ENCODE assay signal across 16 mouse cellular contexts in genomic region chr16:96498951-96499350, GRCm38 (mm10). TPM values are rescaled to one million over a fixed set of nuclear protein-coding genes. Genes with fewer than 3 reads are reported as not detected.
DNase-seq lines count a peak whose midpoint lies in the region; ATAC-seq lines count a peak whose summit lies in the region.
"Had no signal": no experiment of that assay in that cellular context is flagged by ENCODE, and none has a peak within 500 bp of the region (broad histone marks: within the 10 kb centered on the region; RNA-seq: fewer than 3 reads in every experiment).

No protein-coding gene starts in this region.

- intact Hi-C loops in left cerebral cortex, postnatal 14 days (cut with DNase I) = no loop called here

- H3K9me3 ChIP-seq in midbrain, embryonic 14.5 days (ENCODE audit: control insufficient read depth, low read length) = no peaks in the 10 kb centered on the region
- no peaks in the 10 kb centered on the region for H3K9me3 ChIP-seq in midbrain, embryonic 10.5 days (replicated peaks)
- no peaks in the 10 kb centered on the region for H3K9me3 ChIP-seq in hindbrain, embryonic 15.5 days
- no peaks in the 10 kb centered on the region for H3K9me3 ChIP-seq in limb, embryonic 10.5 days (replicated peaks)
- H3K9me3 ChIP-seq: embryonic facial prominence, embryonic 15.5 days; heart, embryonic 10.5 days; liver, embryonic 12.5 days had no signal

- H3K4me1 ChIP-seq in midbrain, embryonic 14.5 days (ENCODE audit: control insufficient read depth, insufficient read depth, low read length) = 0 out of 2 replicates have a peak, but pooled peaks cover 6% of the 10 kb centered on the region
- H3K4me1 ChIP-seq in midbrain, embryonic 10.5 days = peaks cover 33% of the 10 kb centered on the region
- peaks cover 34% of the 10 kb centered on the region for H3K4me1 ChIP-seq in hindbrain, embryonic 15.5 days (replicated peaks)
- H3K4me1 ChIP-seq in limb, embryonic 10.5 days = 0 out of 2 replicates have a peak, but pooled peaks cover 4% of the 10 kb centered on the region
- H3K4me1 ChIP-seq: embryonic facial prominence, embryonic 15.5 days; liver, embryonic 12.5 days had no signal

- H3K4me3 ChIP-seq in midbrain, embryonic 14.5 days (replicated peaks; ENCODE audit: low read depth, low read length) = no peak overlapping the region
- H3K4me3 ChIP-seq in midbrain, embryonic 10.5 days = no peak overlapping the region
- H3K4me3 ChIP-seq in hindbrain, embryonic 15.5 days = no peak overlapping the region
- no peak overlapping the region for H3K4me3 ChIP-seq in limb, embryonic 10.5 days
- H3K4me3 ChIP-seq: embryonic facial prominence, embryonic 15.5 days; heart, embryonic 10.5 days; liver, embryonic 12.5 days had no signal

- peak overlapping the region; percentile 38; the same call in 1 of the 2 replicates for H3K27ac ChIP-seq in midbrain, embryonic 14.5 days (replicated peaks; ENCODE audit: low read depth, low read length)
- H3K27ac ChIP-seq in midbrain, embryonic 10.5 days (replicated peaks) = no peak overlapping the region
- H3K27ac ChIP-seq in hindbrain, embryonic 15.5 days (replicated peaks) = no peak overlapping the region
- H3K27ac ChIP-seq in limb, embryonic 10.5 days = no peak overlapping the region
- H3K27ac ChIP-seq: embryonic facial prominence, embryonic 15.5 days; heart, embryonic 10.5 days; liver, embryonic 12.5 days had no signal

- no peak for ATAC-seq in midbrain, embryonic 14.5 days (ENCODE audit: low FRiP score, low TSS enrichment)
- peak; percentile 50; the same call in 1 of the 2 replicates for ATAC-seq in hindbrain, embryonic 15.5 days (ENCODE audit: low FRiP score, low read depth)
- no peak for ATAC-seq in erythroid progenitor cell, adult 5-6 weeks (replicated peaks; ENCODE audit: low FRiP score, poor library complexity, severe bottlenecking)
- ATAC-seq: CD4-positive, CD25-positive, alpha-beta regulatory T cell, adult 4 months; liver, embryonic 12.5 days had no signal

- DNase-seq in midbrain, embryonic 14.5 days = peak; percentile 30
- DNase-seq in midbrain, embryonic 10.5 days (ENCODE audit: low spot score) = no peak
- peak; percentile 45 to 78 for DNase-seq in left cerebral cortex, postnatal 14 days (ENCODE audit: low spot score in 2 of 2)
- DNase-seq in telencephalon, adult 2 months (ENCODE audit: low read depth, low spot score) = peak; percentile 58
- no peak for DNase-seq in limb, embryonic 10.5 days (ENCODE audit: low spot score)
- DNase-seq: kidney, postnatal 36 days; lung, postnatal 14 days; thymus, adult 2 months had no signal

- 68% methylated on average over 7 of the region's 7 CpGs for WGBS in midbrain, embryonic 14.5 days
- 80% methylated on average over 7 of the region's 7 CpGs for WGBS in midbrain, embryonic 10.5 days
- 54% methylated on average over 7 of the region's 7 CpGs for WGBS in hindbrain, embryonic 15.5 days
- WGBS in limb, embryonic 10.5 days = 65% methylated on average over 7 of the region's 7 CpGs

- no peaks in the 10 kb centered on the region for H3K36me3 ChIP-seq in midbrain, embryonic 14.5 days (ENCODE audit: control insufficient read depth, insufficient read depth, low read length)
- no peaks in the 10 kb centered on the region for H3K36me3 ChIP-seq in midbrain, embryonic 10.5 days
- no peaks in the 10 kb centered on the region for H3K36me3 ChIP-seq in hindbrain, embryonic 15.5 days
- no peaks in the 10 kb centered on the region for H3K36me3 ChIP-seq in limb, embryonic 10.5 days
- H3K36me3 ChIP-seq: embryonic facial prominence, embryonic 15.5 days; heart, embryonic 10.5 days; liver, embryonic 12.5 days had no signal

- no peaks in the 10 kb centered on the region for H3K27me3 ChIP-seq in midbrain, embryonic 14.5 days (ENCODE audit: control insufficient read depth, insufficient read depth, low read length)
- H3K27me3 ChIP-seq in midbrain, embryonic 10.5 days (ENCODE audit: low read depth, poor library complexity, severe bottlenecking) = no peaks in the 10 kb centered on the region
- H3K27me3 ChIP-seq in hindbrain, embryonic 15.5 days = no peaks in the 10 kb centered on the region
- H3K27me3 ChIP-seq in limb, embryonic 10.5 days (ENCODE audit: low read depth, poor library complexity, severe bottlenecking) = 0 out of 2 replicates have a peak, but pooled peaks cover 6% of the 10 kb centered on the region
- H3K27me3 ChIP-seq: liver, embryonic 12.5 days had no signal

- H3K9ac ChIP-seq in midbrain, embryonic 14.5 days (replicated peaks; ENCODE audit: low read length) = no peak overlapping the region
- no peak overlapping the region for H3K9ac ChIP-seq in hindbrain, embryonic 15.5 days
- H3K9ac ChIP-seq: embryonic facial prominence, embryonic 15.5 days; liver, embryonic 12.5 days had no signal

- H3K4me2 ChIP-seq in midbrain, embryonic 14.5 days (ENCODE audit: low read length) = no peak overlapping the region
- H3K4me2 ChIP-seq in hindbrain, embryonic 15.5 days = no peak overlapping the region
- H3K4me2 ChIP-seq: embryonic facial prominence, embryonic 15.5 days; liver, embryonic 12.5 days had no signal

RNA-seq across cellular contexts. Expression of gene Pcp4, which starts 31.5 kb away (rescaled TPM):
- 390 and 565 TPM in 2 replicates for polyA plus RNA-seq in midbrain, embryonic 14.5 days (2014; fragmentation: Nextera tagmentation; extraction: Ambion mirVana)
- polyA plus RNA-seq in midbrain, embryonic 10.5 days (2016; fragmentation: Nextera tagmentation; extraction: Ambion mirVana) = 0.99 and 3.4 TPM in 2 replicates
- polyA plus RNA-seq in hindbrain, embryonic 15.5 days (2015; fragmentation: Nextera tagmentation; extraction: Ambion mirVana) = 431 and 457 TPM in 2 replicates
- total RNA-seq in left cerebral cortex, postnatal 14 days (2021) = 100 to 1,000 TPM; 529 to 600 TPM
- 7.1 TPM in 1 of 2 replicates, not detected in the other for total RNA-seq in erythroid progenitor cell, adult 5-6 weeks (2015; ENCODE audit: low replicate concordance)
- not detected in 2 replicates for total RNA-seq in erythroid progenitor cell, adult 5-6 weeks (2017; ENCODE audit: low replicate concordance)
- polyA plus RNA-seq in limb, embryonic 10.5 days (2016; fragmentation: Nextera tagmentation; extraction: Ambion mirVana) = 1.3 and 2.1 TPM in 2 replicates
- total RNA-seq: monocyte, adult 5-6 weeks had no signal
- polyA plus RNA-seq: CD4-positive, CD25-positive, alpha-beta regulatory T cell, adult 4 months; thymus, adult 2 months had no signal

RNA-seq across cellular contexts. Expression of gene Itgb2l, which starts 55.5 kb away (rescaled TPM):
- polyA plus RNA-seq in midbrain, embryonic 14.5 days (2014; fragmentation: Nextera tagmentation; extraction: Ambion mirVana) = not detected in 2 replicates
- not detected in 2 replicates for polyA plus RNA-seq in midbrain, embryonic 10.5 days (2016; fragmentation: Nextera tagmentation; extraction: Ambion mirVana)
- 0.09 and 0.25 TPM in 2 replicates for polyA plus RNA-seq in hindbrain, embryonic 15.5 days (2015; fragmentation: Nextera tagmentation; extraction: Ambion mirVana)
- not detected for total RNA-seq in left cerebral cortex, postnatal 14 days (2021)
- total RNA-seq in erythroid progenitor cell, adult 5-6 weeks (2015; ENCODE audit: low replicate concordance) = 13.0 TPM in 2 replicates
- total RNA-seq in erythroid progenitor cell, adult 5-6 weeks (2017; ENCODE audit: low replicate concordance) = 15.5 and 16.9 TPM in 2 replicates
- 0.11 TPM in 1 of 2 replicates, not detected in the other for polyA plus RNA-seq in limb, embryonic 10.5 days (2016; fragmentation: Nextera tagmentation; extraction: Ambion mirVana)
- total RNA-seq: monocyte, adult 5-6 weeks had no signal
- polyA plus RNA-seq: CD4-positive, CD25-positive, alpha-beta regulatory T cell, adult 4 months; frontal cortex, adult 2 months; heart, embryonic 10.5 days had no signal

Comparison
In these comparisons a context has a peak if more than half of its experiments do, and no peak if none do; other contexts are left out.
1. DNase-seq: peak in midbrain, embryonic 14.5 days (single experiment), left cerebral cortex, postnatal 14 days (2 of 2) and telencephalon, adult 2 months (single experiment); none in midbrain, embryonic 10.5 days (single experiment) and limb, embryonic 10.5 days (single experiment).
2. RNA of gene Pcp4, which starts 31.5 kb away (polyA plus RNA-seq): 431 to 457 TPM in hindbrain, embryonic 15.5 days and 390 to 565 TPM in midbrain, embryonic 14.5 days; 1.3 to 2.1 TPM in limb, embryonic 10.5 days and 0.99 to 3.4 TPM in midbrain, embryonic 10.5 days; every median in the first group is over 10 times any median in the second.